Mouse (Mus musculus) liver, adult 2 months (tissue): ENCODE data around the gene Nucb2. TPM values are rescaled to one million over a fixed set of nuclear protein-coding genes. Genes with fewer than 3 reads are reported as not detected.

ENCODE experiments used
- DNase-seq: peaks from one replicate; pipeline ENCODE4 v3.0.0-alpha.2; 2011; ENCODE audit warnings: low read depth, low spot score; ENCODE audit errors: extremely low read depth
- H3K27ac ChIP-seq: fragments of 200-500 bp; replicated peaks from 2 replicates; pipeline ENCODE4 v1.5.1; 2012; ENCODE audit warnings: low read depth, mild to moderate bottlenecking, control low read depth, inconsistent platforms, low read length; ENCODE audit not compliant: insufficient read depth
- H3K27me3 ChIP-seq: fragments of 200-500 bp; 2 replicates; pipeline ENCODE4 v1.6.1; 2012; ENCODE audit warnings: mild to moderate bottlenecking, moderate library complexity, low read length, inconsistent platforms; ENCODE audit not compliant: control insufficient read depth, insufficient read depth
- H3K36me3 ChIP-seq: fragments of 200-500 bp; 2 replicates; pipeline ENCODE4 v1.6.1; 2012; ENCODE audit warnings: low read length, inconsistent platforms; ENCODE audit not compliant: control insufficient read depth, insufficient read depth
- H3K4me1 ChIP-seq: fragments of 200-500 bp; 2 replicates; pipeline ENCODE4 v1.6.1; 2011; ENCODE audit warnings: low read length; ENCODE audit not compliant: control insufficient read depth, insufficient read depth
- H3K4me3 ChIP-seq: fragments of 200-500 bp; 2 replicates; pipeline ENCODE4 v1.5.1; 2011; ENCODE audit warnings: low read depth, mild to moderate bottlenecking, control low read depth, low read length, moderate library complexity; ENCODE audit not compliant: insufficient read depth
- H3K79me2 ChIP-seq: fragments of 200-500 bp; 2 replicates; pipeline ENCODE4 v1.6.1; 2012; ENCODE audit warnings: inconsistent platforms, mild to moderate bottlenecking, low read length, moderate library complexity; ENCODE audit not compliant: control insufficient read depth, insufficient read depth
- H3K9ac ChIP-seq: fragments of 200-500 bp; 2 replicates; pipeline ENCODE4 v1.6.1; 2012; ENCODE audit warnings: low read depth, mild to moderate bottlenecking, control low read depth, inconsistent platforms, low read length
- CTCF ChIP-seq: fragments of 200-500 bp; IDR thresholded peaks from 2 replicates; pipeline ENCODE4 v1.5.1; 2011; ENCODE audit warnings: low read depth, low read length, control low read depth
- POLR2A ChIP-seq: fragments of 200-500 bp; IDR thresholded peaks from 2 replicates; pipeline ENCODE4 v1.6.1; 2011; ENCODE audit warnings: low read length, control low read depth; ENCODE audit not compliant: insufficient read depth; ENCODE audit errors: extremely low read depth
- WGBS: fragments of 180-500 bp; shearing (Covaris S2); methylation state at CpG from one replicate; pipeline ENCODE4 v1.1.7; 2018; 5-methylcytosine and 5-hydroxymethylcytosine counted together
- polyA plus RNA-seq: library from polyadenylated mRNA; depleted of rRNA; stranded (reverse); fragments of >200 nt; gene quantifications from 2 replicates; pipeline ENCODE4 v1.2.3, GENCODE M21; 2012
- total RNA-seq: library from RNA; depleted of rRNA; stranded (reverse); fragments of >200 nt; gene quantifications from 2 replicates; pipeline ENCODE4 v1.2.3, GENCODE M21; 2014

The Nucb2 gene
- total and polyA plus RNA-seq, 2 experiments = 0.65 to 5.5 TPM

DNA sequence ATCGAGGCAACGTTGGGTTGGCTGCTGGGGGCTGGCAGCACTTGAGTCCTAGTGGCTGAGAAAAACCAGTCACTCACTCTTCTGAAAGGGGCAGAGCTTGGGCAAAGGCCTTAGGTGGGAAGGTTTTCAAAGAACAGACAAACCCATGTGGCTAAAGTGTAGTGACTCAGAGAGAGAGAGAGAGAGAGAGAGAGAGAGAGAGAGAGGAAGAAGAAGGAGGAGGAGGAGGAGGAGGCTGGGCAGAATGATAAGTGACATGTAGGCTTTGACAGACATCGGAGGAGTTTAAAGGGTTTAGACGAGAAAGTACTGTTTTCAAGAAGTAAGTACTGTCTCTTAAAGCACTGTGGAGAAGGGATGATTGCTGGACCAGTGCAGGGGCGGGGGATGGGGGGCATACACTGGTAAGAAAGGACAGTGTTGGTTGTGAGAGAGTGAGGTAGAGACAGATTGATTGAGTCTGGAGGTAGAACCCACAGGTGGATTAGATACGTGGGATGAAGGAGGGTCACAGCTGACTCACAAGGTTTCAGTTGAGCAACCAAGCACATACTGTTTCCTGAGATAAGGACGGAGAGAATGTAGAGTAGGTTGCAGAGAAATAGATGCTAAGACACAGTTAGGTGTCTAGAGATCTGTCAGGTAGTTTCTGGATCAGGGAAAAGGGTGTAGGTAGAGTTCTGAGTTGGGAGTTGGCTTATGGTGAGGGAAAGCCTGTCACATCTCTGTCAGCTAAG, 10.7 kb upstream of the Nucb2 start:
- no peak overlapping the region for H3K27ac ChIP-seq
- H3K9ac ChIP-seq = no peak overlapping the region
- H3K4me3 ChIP-seq = no peak overlapping the region
- no peaks in the 10 kb centered on the region for H3K27me3 ChIP-seq
- H3K36me3 ChIP-seq = no peaks in the 10 kb centered on the region
- H3K79me2 ChIP-seq = no peaks in the 10 kb centered on the region
- TF ChIP-seq POLR2A = no peak
- no peak for TF ChIP-seq CTCF
- no peak for DNase-seq
- H3K4me1 ChIP-seq = no peaks in the 10 kb centered on the region
- 82% methylated on average over 7 of the region's 7 CpGs for WGBS

- DNase-seq = peak; percentile 6
- TF ChIP-seq CTCF (no peak), POLR2A (no peak)
- H3K79me2 ChIP-seq = no peaks in the 10 kb centered on the region
- WGBS = 80% methylated on average over 5 of the region's 5 CpGs
- no peak overlapping the region for H3K9ac ChIP-seq
- no peaks in the 10 kb centered on the region for H3K27me3 ChIP-seq
- no peaks in the 10 kb centered on the region for H3K4me1 ChIP-seq
- no peak overlapping the region for H3K4me3 ChIP-seq
- H3K36me3 ChIP-seq = no peaks in the 10 kb centered on the region
- no peak overlapping the region for H3K27ac ChIP-seq
Observed at GRCm38 (mm10) chr7:116494618-116495017, 9.6 kb upstream of the Nucb2 start.

DNA sequence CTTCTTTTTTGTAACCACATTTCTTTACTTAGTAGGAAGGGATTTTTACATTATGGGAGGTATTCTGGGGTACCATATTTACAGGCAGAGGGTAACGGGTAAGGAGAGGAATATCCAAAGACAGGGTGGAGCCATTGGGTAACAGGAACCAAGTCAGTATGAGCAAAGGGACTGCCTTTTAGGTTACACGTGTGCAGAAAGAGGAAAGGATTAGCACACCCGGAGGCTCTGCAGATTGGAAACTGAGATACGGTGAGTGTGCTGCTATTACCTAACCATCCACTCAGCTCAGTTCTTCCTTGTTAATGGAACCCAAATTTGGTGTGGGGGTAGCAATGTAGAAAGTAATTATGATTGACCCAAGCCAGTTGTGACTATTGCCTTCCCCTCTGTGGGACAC, 7.4 kb upstream of the Nucb2 start:
- no peaks in the 10 kb centered on the region for H3K4me1 ChIP-seq
- DNase-seq = no peak
- no peaks in the 10 kb centered on the region for H3K27me3 ChIP-seq
- no peak overlapping the region for H3K4me3 ChIP-seq
- H3K9ac ChIP-seq = no peak overlapping the region
- 94% methylated on average over 4 of the region's 4 CpGs for WGBS
- no peak overlapping the region for H3K27ac ChIP-seq
- TF ChIP-seq POLR2A (no peak), CTCF (no peak)
- no peaks in the 10 kb centered on the region for H3K36me3 ChIP-seq
- H3K79me2 ChIP-seq = no peaks in the 10 kb centered on the region

GRCm38 (mm10) chr7:116504818-116505170, 625 bp downstream of the Nucb2 start:
- Histone ChIP-seq H3K4me1 (no peaks in the 10 kb centered on the region; the same call in 1 of the 2 replicates), H3K4me3 (peak overlapping the region; percentile 76), H3K36me3 (no peaks in the 10 kb centered on the region), H3K9ac (peak overlapping the region; percentile 61), H3K79me2 (no peaks in the 10 kb centered on the region), H3K27me3 (peaks cover 3% of the 10 kb centered on the region; the same call in 1 of the 2 replicates), H3K27ac (no peak overlapping the region)
- 4% methylated on average over 6 of the region's 6 CpGs for WGBS
- TF ChIP-seq POLR2A (no peak), CTCF (no peak)
- DNase-seq = no peak

DNA sequence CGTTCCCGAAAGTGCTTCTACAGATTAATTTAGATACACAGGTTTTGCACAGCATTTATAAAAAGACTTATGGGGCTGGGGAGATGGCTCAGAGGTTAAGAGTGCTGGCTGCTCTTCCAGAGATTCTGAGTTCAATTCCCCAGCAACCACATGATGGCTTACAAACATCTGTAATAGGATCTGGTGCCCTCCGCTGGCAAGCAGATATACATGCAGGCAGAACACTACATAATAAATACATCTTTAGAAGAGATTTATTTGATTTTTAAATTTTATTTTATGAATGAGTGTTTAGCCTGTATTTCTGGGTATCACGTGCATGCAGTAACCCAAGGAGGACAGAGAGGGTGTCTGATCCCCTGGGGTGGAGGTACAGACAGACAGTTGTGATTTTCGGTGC, 9.9 kb downstream of the Nucb2 start:
- no peak for TF ChIP-seq CTCF
- no peak for TF ChIP-seq POLR2A
- 91% methylated on average over 5 of the region's 5 CpGs for WGBS
- Histone ChIP-seq H3K4me3 (no peak overlapping the region), H3K36me3 (peaks cover 6% of the 10 kb centered on the region), H3K4me1 (no peaks in the 10 kb centered on the region), H3K27me3 (no peaks in the 10 kb centered on the region), H3K9ac (no peak overlapping the region), H3K27ac (no peak overlapping the region), H3K79me2 (no peaks in the 10 kb centered on the region)
- DNase-seq = no peak

- no peaks in the 10 kb centered on the region for H3K27me3 ChIP-seq
- no peak overlapping the region for H3K4me3 ChIP-seq
- TF ChIP-seq CTCF (no peak), POLR2A (no peak)
- no peaks in the 10 kb centered on the region for H3K79me2 ChIP-seq
- H3K4me1 ChIP-seq = no peaks in the 10 kb centered on the region
- WGBS = 91% methylated on average over 9 of the region's 9 CpGs
- H3K36me3 ChIP-seq = peaks cover 6% of the 10 kb centered on the region
- no peak overlapping the region for H3K27ac ChIP-seq
- H3K9ac ChIP-seq = no peak overlapping the region
- no peak for DNase-seq
Observed at GRCm38 (mm10) chr7:116514546-116514945, 10.4 kb downstream of the Nucb2 start.
